Mouse (Mus musculus): ENCODE measurements around the gene Mylk. TPM values are rescaled to one million over a fixed set of nuclear protein-coding genes. Genes with fewer than 3 reads are reported as not detected.
A peak's percentile ranks its signal among the peaks of the same experiment; 100 is the strongest.

Gene Mylk
- polyA plus RNA-seq, 1 experiment from 2014 or later, result 3.9 TPM

DNA sequence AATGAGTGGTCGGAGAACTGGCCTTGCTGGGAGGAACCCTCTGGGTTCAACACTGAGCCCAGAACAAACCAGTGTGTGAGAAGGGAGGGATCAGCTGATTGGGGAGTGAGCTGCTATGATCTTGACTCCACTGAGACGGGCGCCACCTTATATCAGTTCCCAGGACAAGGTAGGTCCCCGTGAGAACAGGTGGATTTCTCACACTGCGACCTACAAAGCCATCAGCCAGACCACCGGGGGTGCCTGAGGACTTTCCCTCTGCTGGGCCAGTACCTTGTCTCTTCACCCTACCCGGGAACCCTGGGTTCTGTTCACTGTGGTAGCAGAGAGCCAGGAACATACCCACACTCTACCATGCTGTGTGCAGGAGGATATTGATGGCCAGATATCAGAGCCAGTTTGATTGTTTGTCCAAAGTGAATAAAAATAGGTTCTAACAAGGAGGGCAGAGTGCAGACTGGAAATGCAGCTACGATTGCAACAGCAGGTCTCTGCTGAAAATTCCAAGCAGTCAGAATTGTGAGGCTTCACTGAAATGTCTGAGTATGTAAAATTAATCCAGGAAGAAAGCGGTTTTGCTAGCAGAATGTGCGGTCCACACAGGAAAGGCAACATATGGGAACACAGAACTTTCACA is 248.8 kb downstream of the Mylk start:
- no peaks in the 10 kb centered on the region for H3K9me3 ChIP-seq (replicated peaks)
- DNase-seq (ENCODE audit: low spot score), result no peak
- peaks cover 11% of the 10 kb centered on the region; the same call in 1 of the 2 replicates for H3K4me1 ChIP-seq
- WGBS, result 91% methylated on average over 10 of the region's 10 CpGs
- H3K27ac ChIP-seq, result no peak overlapping the region
- H3K4me3 ChIP-seq, result no peak overlapping the region
- H3K36me3 ChIP-seq, result no peaks in the 10 kb centered on the region
- H3K27me3 ChIP-seq (ENCODE audit: low read depth, poor library complexity, severe bottlenecking), result 0 out of 2 replicates have a peak, but pooled peaks cover 2% of the 10 kb centered on the region

DNA sequence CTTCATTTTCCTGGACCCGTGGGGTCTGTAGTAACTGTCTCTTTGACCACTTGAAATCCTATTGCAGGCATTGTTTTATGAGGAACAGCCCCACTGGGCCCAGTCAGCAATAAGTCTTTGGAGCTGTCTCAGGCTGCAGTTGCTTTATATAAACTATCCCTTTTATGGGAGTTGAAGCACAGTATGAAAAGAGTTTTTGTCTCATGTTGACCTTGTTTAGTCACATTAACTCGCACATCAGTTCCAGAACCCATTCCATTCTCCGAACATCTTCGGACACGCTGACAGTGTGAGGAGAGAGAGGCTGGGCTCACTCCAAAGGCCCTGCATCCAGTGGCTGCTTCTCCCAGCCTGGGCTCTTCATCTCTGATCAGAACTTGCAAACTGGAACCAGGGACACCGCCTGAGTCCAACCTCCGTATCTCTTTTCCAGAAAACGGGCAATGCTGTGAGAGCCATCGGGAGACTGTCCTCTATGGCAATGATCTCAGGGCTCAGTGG is 249.7 kb downstream of the Mylk start:
- 87% methylated on average over 9 of the region's 9 CpGs for WGBS
- no peak for DNase-seq (ENCODE audit: low spot score)

DNA sequence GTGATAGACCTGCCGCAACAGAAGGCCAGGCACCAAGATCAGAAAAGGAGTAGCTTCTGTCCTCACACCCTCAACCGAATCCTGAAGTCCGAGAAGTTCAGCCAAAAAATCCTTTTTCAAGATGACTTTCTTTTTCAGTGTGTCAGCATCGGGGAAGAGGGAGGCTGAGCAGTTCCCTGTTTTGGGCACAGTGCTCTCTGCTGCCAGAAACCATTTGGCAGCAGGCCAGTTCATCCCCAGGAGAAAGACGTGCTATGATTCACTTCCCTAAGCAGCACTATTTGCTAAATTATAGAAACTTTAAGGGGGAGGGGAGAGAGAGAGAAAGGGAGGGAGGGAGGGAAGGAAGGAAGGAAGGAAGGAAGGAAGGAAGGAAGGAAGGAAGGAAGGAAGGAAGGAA is 251.1 kb downstream of the Mylk start:
- H3K4me3 ChIP-seq, result no peak overlapping the region
- DNase-seq (ENCODE audit: low spot score), result no peak
- no peak overlapping the region for H3K27ac ChIP-seq
- peaks cover 14% of the 10 kb centered on the region for H3K27me3 ChIP-seq (ENCODE audit: low read depth, poor library complexity, severe bottlenecking)
- 76% methylated on average over 5 of the region's 5 CpGs for WGBS
- no peaks in the 10 kb centered on the region for H3K9me3 ChIP-seq (replicated peaks)
- peaks cover 19% of the 10 kb centered on the region for H3K4me1 ChIP-seq
- H3K36me3 ChIP-seq, result no peaks in the 10 kb centered on the region

More for the DNA sequence above, 249.7 kb downstream of the Mylk start:
- Histone ChIP-seq H3K9me3 (replicated peaks) (no peaks in the 10 kb centered on the region), H3K4me1 (peaks cover 11% of the 10 kb centered on the region; the same call in 1 of the 2 replicates), H3K27ac (no peak overlapping the region), H3K4me3 (no peak overlapping the region), H3K36me3 (no peaks in the 10 kb centered on the region), H3K27me3 (ENCODE audit: low read depth, poor library complexity, severe bottlenecking) (peaks cover 3% of the 10 kb centered on the region)

DNA sequence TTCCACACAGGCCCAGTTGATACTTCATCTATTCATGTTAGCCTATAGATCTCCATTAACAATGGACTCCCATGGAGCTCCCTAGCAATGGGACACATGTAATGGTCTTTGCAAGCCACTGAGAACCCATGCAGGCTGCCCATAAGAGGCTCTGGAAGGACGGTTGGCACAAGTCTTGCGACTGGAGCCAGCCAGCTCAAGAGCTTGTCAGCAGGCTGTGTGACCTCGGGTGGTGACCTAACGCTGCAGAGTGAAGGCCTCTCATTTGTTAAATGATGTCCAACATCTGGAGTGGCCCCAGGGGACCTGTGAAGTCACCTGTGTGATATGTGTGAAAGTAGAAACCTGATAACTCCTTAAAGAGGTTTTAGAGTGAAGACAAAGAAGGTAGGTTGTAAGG is 252.0 kb downstream of the Mylk start:
- Histone ChIP-seq H3K27me3 (ENCODE audit: low read depth, poor library complexity, severe bottlenecking) (peaks cover 22% of the 10 kb centered on the region), H3K4me1 (peaks cover 23% of the 10 kb centered on the region), H3K36me3 (no peaks in the 10 kb centered on the region), H3K4me3 (no peak overlapping the region), H3K27ac (no peak overlapping the region), H3K9me3 (replicated peaks) (no peaks in the 10 kb centered on the region)
- 62% methylated on average over 4 of the region's 4 CpGs for WGBS
- DNase-seq (ENCODE audit: low spot score), result no peak

DNA sequence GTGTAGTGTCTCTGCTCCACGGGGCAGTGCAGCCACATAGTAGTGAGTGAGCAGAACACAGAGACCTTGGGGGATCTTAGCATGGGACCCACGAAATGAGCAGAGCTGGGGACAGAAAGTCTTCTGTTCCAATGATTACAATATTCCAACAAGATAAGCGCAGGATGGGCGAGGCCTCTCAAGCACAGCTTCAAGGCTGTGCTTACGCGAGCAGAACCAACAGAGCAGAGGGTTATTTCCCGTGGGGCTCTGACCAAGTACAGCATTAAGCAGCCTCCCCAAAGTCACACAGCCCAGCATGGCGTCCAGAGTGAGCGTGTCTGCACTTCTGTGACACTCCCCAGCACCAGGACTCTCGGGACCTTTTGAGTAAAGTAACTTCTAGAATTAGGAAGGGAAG is 252.6 kb downstream of the Mylk start:
- H3K27ac ChIP-seq, result no peak overlapping the region
- no peak for DNase-seq (ENCODE audit: low spot score)
- 81% methylated on average over 10 of the region's 10 CpGs for WGBS
- no peak overlapping the region for H3K4me3 ChIP-seq
- peaks cover 22% of the 10 kb centered on the region for H3K27me3 ChIP-seq (ENCODE audit: low read depth, poor library complexity, severe bottlenecking)
- peaks cover 23% of the 10 kb centered on the region for H3K4me1 ChIP-seq
- H3K9me3 ChIP-seq (replicated peaks), result no peaks in the 10 kb centered on the region
- no peaks in the 10 kb centered on the region for H3K36me3 ChIP-seq

DNA sequence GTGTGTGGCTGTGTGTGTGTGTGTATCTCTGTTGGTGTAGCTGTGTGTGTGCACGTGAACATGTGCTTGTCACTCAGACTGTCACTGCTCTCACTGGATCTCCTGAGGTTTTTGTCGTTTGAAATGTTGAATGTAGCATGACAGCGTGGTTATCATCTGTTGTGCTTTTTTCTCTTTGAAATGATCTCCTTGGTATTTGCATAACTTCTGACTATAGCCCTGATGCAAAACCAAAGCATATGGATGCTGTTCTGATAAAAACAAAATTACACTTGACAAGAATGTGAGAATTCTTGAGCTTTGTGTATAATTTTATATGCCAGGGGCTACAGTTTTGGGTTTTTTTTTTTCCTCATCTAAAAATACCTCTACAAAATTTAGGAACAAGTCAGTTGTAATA is 254.0 kb downstream of the Mylk start:
- H3K36me3 ChIP-seq, result no peaks in the 10 kb centered on the region
- WGBS, result 86% methylated on average over 3 of the region's 3 CpGs
- H3K4me1 ChIP-seq, result peaks cover 23% of the 10 kb centered on the region

DNA sequence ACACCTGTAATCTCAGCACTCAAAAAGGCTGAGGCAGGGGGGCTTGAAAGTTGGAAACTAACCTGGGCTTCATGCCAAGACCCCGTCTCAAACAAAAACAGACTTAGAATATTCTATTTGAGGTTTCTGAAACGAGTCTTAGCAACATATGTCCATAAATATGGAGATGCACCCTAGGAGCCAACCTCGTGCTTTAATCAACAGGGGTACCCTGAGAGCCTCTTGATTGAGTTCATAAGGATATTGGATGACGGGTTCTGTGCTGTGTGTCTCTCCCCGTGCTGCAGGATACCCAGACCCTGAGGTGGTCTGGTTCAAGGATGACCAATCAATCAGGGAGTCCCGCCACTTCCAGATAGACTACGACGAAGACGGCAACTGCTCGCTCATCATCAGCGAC is 255.0 kb downstream of the Mylk start:
- Histone ChIP-seq H3K27ac (no peak overlapping the region), H3K4me1 (peaks cover 23% of the 10 kb centered on the region), H3K27me3 (ENCODE audit: low read depth, poor library complexity, severe bottlenecking) (peaks cover 22% of the 10 kb centered on the region), H3K9me3 (replicated peaks) (no peaks in the 10 kb centered on the region), H3K4me3 (no peak overlapping the region), H3K36me3 (no peaks in the 10 kb centered on the region)
- DNase-seq (ENCODE audit: low spot score), result no peak
- 48% methylated on average over 11 of the region's 11 CpGs for WGBS

More for the DNA sequence above, 254.0 kb downstream of the Mylk start:
- Histone ChIP-seq H3K9me3 (replicated peaks) (no peaks in the 10 kb centered on the region), H3K27ac (no peak overlapping the region), H3K4me3 (no peak overlapping the region), H3K27me3 (ENCODE audit: low read depth, poor library complexity, severe bottlenecking) (peaks cover 22% of the 10 kb centered on the region)
- no peak for DNase-seq (ENCODE audit: low spot score)

DNA sequence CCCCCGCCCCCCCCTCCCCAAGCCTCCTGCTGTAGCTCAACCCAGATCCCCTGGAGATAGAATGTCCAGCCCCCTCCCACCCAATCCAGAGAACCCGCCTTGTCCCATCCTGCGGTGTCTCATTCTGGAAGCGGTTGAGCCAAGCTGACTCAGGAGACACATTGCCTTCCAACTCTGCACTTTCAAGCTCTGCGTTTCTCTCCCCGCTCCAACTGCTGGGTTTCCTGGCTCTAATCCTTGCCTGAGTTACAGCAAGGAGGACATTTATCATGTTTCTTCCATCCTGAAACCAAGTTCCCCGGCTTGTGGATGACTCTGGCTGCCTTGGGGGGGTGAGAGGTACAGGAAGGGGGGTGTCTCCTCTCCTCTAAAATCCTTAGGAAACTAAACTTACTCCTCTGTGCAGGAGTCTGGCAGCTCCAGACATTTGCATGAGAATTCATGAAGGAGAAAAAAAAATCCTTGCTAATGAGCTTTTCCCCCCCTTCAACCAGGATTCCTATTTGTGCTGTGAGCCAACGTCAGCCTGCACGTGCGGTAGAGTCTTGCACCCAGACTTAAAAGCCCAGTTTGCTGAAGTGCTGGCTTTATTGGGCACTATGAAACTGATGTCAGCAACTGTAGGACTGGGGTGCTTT is 256.0 kb downstream of the Mylk start:
- H3K27ac ChIP-seq, result no peak overlapping the region
- DNase-seq (ENCODE audit: low spot score), result no peak
- peak overlapping the region; percentile 27 for H3K4me3 ChIP-seq
- H3K4me1 ChIP-seq, result peaks cover 23% of the 10 kb centered on the region
- under 1% methylated on average over 10 of the region's 10 CpGs for WGBS
- no peaks in the 10 kb centered on the region for H3K36me3 ChIP-seq
- peaks cover 22% of the 10 kb centered on the region for H3K27me3 ChIP-seq (ENCODE audit: low read depth, poor library complexity, severe bottlenecking)
- H3K9me3 ChIP-seq (replicated peaks), result no peaks in the 10 kb centered on the region

DNA sequence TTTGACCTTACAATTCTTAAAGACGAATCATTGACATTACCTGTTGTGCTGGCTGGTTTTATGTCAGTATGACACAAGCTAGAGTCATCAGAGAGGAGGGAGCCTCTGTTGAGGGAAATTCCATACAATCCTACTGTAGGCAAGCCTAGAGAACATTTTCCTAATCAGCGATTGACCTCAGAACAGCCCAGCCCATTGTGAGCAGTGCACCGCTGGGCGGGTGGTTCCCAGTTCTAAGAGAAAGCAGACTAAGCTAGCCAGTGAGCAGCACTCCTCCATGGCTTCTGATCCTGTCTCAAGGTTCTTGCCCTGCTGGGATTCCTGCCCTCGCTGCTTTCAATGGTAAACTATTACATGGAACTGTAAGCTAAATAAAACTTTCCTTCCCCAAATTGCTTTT is 259.3 kb downstream of the Mylk start:
- no peak for DNase-seq (ENCODE audit: low spot score)
- WGBS, result 81% methylated on average over 5 of the region's 5 CpGs
- H3K4me3 ChIP-seq, result no peak overlapping the region
- peaks cover 13% of the 10 kb centered on the region for H3K4me1 ChIP-seq
- H3K9me3 ChIP-seq (replicated peaks), result no peaks in the 10 kb centered on the region
- no peaks in the 10 kb centered on the region for H3K36me3 ChIP-seq
- peaks cover 22% of the 10 kb centered on the region for H3K27me3 ChIP-seq (ENCODE audit: low read depth, poor library complexity, severe bottlenecking)
- H3K27ac ChIP-seq, result no peak overlapping the region

DNA sequence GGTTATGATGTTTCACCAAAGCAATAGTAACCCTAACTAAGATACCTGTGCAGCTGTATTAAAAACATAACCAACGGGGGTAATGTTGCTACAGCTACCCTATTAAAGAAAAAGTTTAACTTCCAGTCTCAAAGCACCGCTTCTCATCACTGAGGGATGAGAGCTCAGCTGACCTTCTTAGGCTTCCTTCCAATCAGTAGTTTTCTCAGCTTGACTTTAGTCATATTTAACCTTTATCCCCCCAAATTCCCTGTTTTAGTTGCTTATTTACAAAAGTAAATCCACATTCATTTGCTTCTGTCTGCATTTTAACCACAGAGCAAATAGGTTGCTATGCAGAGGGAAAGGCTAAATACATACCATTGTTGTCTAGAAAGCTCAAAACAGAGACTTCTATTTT is 259.7 kb downstream of the Mylk start:
- 90% methylated on average over 2 of the region's 2 CpGs for WGBS
- no peaks in the 10 kb centered on the region for H3K9me3 ChIP-seq (replicated peaks)

DNA sequence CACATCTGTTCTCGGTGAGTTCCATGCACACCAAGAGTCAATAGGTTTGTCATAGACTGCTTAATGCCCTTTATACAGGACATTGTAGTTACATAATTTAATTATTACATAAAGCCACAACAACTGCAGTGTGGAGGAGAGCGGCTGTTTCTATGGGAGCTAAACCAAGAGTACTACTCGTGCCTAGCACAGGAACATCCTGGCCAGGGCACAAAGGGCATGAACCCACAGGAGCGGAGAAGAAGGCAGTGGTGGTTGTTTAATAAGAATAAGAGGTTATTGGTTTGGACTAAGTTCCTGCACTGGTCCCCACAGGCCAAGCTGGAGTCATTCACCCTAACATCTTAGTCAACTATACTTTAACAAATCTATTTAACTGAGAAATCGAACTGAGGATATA is 261.2 kb downstream of the Mylk start:
- WGBS, result 93% methylated on average over 5 of the region's 5 CpGs
- peaks cover 3% of the 10 kb centered on the region for H3K4me1 ChIP-seq

More for the DNA sequence above, 259.7 kb downstream of the Mylk start:
- Histone ChIP-seq H3K27ac (no peak overlapping the region), H3K4me3 (no peak overlapping the region), H3K4me1 (peaks cover 13% of the 10 kb centered on the region), H3K27me3 (ENCODE audit: low read depth, poor library complexity, severe bottlenecking) (peaks cover 20% of the 10 kb centered on the region), H3K36me3 (no peaks in the 10 kb centered on the region)
- no peak for DNase-seq (ENCODE audit: low spot score)

DNA sequence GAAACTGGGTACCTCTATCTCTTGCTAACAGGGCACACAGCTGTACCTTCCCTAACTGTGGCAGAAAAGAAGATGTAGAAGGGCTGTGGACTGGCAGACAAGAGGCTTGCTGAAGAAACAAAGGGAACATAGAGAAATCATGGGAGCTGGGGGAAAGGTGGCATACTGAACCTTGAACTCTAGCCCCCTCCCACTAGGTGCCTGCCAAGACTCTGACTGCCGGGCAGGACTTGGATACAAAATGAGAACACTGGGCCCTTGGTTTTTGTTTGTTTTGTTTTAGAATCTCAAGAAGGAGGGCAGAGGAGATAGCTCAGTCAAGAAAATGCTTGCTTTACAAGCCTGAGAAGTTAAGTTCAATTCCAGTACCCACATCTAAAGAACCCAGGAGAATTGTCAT is 262.4 kb downstream of the Mylk start:
- no peaks in the 10 kb centered on the region for H3K36me3 ChIP-seq
- H3K4me1 ChIP-seq, result no peaks in the 10 kb centered on the region
- H3K4me3 ChIP-seq, result no peak overlapping the region
- H3K27ac ChIP-seq, result no peak overlapping the region
- no peak for DNase-seq (ENCODE audit: low spot score)
- H3K9me3 ChIP-seq (replicated peaks), result no peaks in the 10 kb centered on the region
- H3K27me3 ChIP-seq (ENCODE audit: low read depth, poor library complexity, severe bottlenecking), result no peaks in the 10 kb centered on the region; the same call in 1 of the 2 replicates
- WGBS, result 78% methylated on average over 1 of the region's 1 CpGs

More for the DNA sequence above, 261.2 kb downstream of the Mylk start:
- Histone ChIP-seq H3K9me3 (replicated peaks) (no peaks in the 10 kb centered on the region), H3K4me3 (no peak overlapping the region), H3K27me3 (ENCODE audit: low read depth, poor library complexity, severe bottlenecking) (peaks cover 7% of the 10 kb centered on the region; the same call in 1 of the 2 replicates), H3K36me3 (no peaks in the 10 kb centered on the region), H3K27ac (no peak overlapping the region)
- no peak for DNase-seq (ENCODE audit: low spot score)

DNA sequence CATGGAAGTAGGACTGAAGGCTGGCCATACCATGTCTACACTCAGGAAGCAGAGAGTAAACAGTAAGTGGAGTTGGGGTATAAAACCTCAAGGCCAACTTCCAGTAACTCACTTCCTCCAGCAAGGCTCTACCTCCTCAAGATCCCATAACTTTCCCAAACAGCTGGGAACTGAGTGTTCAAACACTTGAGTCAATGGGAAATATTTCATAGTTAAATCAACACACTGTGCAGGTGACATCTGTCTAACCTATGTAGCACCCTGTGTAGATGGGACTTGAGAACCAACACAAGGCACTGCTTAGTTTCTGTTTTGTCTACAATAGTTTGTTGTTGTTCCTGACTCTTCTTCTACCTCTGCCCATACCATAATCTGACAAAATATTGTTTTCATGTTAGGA is 263.4 kb downstream of the Mylk start:
- no peaks in the 10 kb centered on the region for H3K36me3 ChIP-seq
- no peaks in the 10 kb centered on the region for H3K9me3 ChIP-seq (replicated peaks)
- H3K4me3 ChIP-seq, result no peak overlapping the region
- H3K27ac ChIP-seq, result no peak overlapping the region
- no peaks in the 10 kb centered on the region for H3K27me3 ChIP-seq (ENCODE audit: low read depth, poor library complexity, severe bottlenecking)
- H3K4me1 ChIP-seq, result no peaks in the 10 kb centered on the region
- DNase-seq (ENCODE audit: low spot score), result no peak

Data from limb, embryonic 10.5 days (tissue).